Mouse (Mus musculus): ENCODE data around the gene Fgfr2. TPM values are rescaled to one million over a fixed set of nuclear protein-coding genes. Genes with fewer than 3 reads are reported as not detected.

Gene Fgfr2
- polyA plus RNA-seq, 1 experiment from 2014 or later, result 67.0 TPM

DNA sequence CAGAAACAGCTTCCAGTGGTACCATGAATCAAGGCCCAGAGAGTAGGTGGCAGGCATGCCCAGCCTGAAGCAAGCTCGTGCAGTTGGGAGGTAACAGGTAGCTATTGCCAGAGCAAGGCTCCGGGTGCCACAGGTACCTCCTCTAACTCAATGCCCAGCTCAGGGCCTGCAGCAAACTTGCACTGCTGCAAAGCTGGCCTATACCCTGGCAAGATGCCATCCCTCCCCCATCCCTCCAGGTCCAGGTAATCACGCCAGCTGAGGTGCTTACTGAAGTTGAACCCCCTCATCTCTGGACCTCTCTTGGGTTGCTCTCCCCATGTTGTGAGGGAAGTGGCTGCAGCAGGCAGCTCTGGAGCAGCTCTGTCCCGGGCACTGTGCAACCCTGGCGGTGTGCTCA lies 464.5 kb downstream of the Fgfr2 start:
- peaks cover 41% of the 10 kb centered on the region for H3K4me1 ChIP-seq (replicated peaks)
- H3K9ac ChIP-seq, result no peak overlapping the region
- no peak overlapping the region for H3K4me3 ChIP-seq (replicated peaks)
- H3K36me3 ChIP-seq, result no peaks in the 10 kb centered on the region
- no peak for ATAC-seq
- no peaks in the 10 kb centered on the region for H3K9me3 ChIP-seq
- H3K4me2 ChIP-seq (replicated peaks), result no peak overlapping the region
- WGBS, result 71% methylated on average over 5 of the region's 5 CpGs
- H3K27ac ChIP-seq, result peak overlapping the region; percentile 73
- H3K27me3 ChIP-seq (replicated peaks), result no peaks in the 10 kb centered on the region

DNA sequence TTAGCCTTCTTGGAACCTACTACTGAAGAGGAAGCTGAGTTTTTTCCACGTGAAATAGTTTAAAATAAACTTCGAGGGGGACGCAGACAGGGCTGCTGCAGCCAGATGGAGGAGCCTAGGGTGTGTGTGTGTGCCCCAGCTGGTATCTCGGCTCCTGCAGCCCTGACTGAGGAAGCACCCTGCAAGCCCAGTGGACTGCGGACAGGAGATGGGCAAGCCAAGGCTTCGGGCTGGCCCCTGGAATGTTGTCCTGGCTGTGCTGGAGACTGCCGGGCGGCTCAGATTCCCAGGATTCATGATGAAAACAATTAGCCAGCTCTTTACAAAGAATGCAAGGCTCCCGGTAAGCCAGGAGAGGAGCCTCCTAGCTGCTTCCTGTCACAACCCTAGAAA lies 465.1 kb downstream of the Fgfr2 start:
- no peaks in the 10 kb centered on the region for H3K27me3 ChIP-seq (replicated peaks)
- no peaks in the 10 kb centered on the region for H3K36me3 ChIP-seq
- no peaks in the 10 kb centered on the region for H3K9me3 ChIP-seq
- H3K4me3 ChIP-seq (replicated peaks), result no peak overlapping the region
- H3K27ac ChIP-seq, result peak overlapping the region; percentile 73
- H3K9ac ChIP-seq, result no peak overlapping the region
- peak overlapping the region; percentile 33 for H3K4me2 ChIP-seq (replicated peaks)
- no peak for ATAC-seq
- peaks cover 41% of the 10 kb centered on the region for H3K4me1 ChIP-seq (replicated peaks)
- WGBS, result 24% methylated on average over 9 of the region's 9 CpGs

DNA sequence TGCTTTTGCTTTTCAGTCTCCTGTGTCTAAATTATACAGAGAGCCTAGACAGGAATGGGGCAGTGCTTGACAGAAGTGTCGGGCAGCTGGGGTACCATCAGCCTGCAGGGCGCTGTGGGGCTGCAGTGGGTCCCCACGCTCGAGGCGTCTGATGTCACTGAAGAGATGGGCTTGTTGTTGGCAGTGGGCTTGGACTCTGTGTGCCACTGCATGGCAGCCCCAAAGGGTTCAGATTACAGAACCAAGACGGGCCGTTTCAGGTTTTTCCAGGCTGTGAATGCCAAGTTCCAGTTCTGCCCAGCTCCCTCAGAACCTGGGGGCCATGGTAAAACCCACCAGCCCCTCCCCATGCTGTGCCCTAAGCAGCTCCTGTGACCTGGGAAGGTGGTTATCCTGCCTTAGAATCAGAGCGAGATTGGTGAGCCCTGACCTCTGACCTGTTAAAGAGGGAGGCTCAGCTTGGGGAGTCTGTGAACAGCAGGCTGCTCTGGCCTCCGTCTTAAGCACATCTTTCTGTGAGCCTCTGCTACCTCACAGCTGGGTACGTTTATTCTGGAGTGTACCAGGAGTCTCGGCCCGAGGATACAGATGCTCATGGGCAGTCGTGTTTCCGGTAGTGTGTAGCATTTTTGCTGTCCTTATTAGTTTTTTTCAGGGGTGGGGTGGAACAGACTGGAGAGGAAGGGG lies 465.6 kb downstream of the Fgfr2 start:
- Histone ChIP-seq H3K27me3 (replicated peaks) (no peaks in the 10 kb centered on the region), H3K27ac (peak overlapping the region; percentile 73), H3K4me1 (replicated peaks) (peaks cover 41% of the 10 kb centered on the region), H3K9ac (no peak overlapping the region), H3K9me3 (no peaks in the 10 kb centered on the region), H3K4me2 (replicated peaks) (no peak overlapping the region), H3K36me3 (no peaks in the 10 kb centered on the region), H3K4me3 (replicated peaks) (no peak overlapping the region)
- WGBS, result 54% methylated on average over 14 of the region's 14 CpGs
- no peak for ATAC-seq

DNA sequence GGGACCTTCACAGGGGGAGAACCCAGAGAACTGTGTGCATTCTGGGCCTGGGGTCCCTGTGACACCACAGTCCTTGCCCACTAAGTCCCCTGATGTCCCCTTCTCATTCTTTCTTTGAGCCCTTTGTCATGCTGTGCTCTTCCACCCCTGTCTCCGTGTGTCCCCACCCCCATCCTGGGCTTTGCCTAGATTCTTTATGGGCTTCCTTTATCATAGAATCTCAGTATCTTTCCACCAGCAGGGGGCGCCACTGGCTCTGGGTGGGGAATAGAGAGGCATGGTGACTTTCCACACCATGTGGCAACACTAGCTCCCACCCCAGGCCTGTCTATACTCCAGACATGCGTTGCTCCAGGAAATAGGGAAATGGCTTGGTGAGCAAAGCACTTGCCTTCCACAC lies 466.6 kb downstream of the Fgfr2 start:
- ATAC-seq, result peak; percentile 65
- WGBS, result 5% methylated on average over 3 of the region's 3 CpGs
- Histone ChIP-seq H3K36me3 (no peaks in the 10 kb centered on the region), H3K4me3 (replicated peaks) (no peak overlapping the region), H3K4me2 (replicated peaks) (0 out of 2 replicates have a peak overlapping the region, but pooled peaks have one; percentile 22), H3K9ac (peak overlapping the region; percentile 17; the same call in 1 of the 2 replicates), H3K4me1 (replicated peaks) (peaks cover 41% of the 10 kb centered on the region), H3K9me3 (no peaks in the 10 kb centered on the region), H3K27ac (peak overlapping the region; percentile 66), H3K27me3 (replicated peaks) (no peaks in the 10 kb centered on the region)

DNA sequence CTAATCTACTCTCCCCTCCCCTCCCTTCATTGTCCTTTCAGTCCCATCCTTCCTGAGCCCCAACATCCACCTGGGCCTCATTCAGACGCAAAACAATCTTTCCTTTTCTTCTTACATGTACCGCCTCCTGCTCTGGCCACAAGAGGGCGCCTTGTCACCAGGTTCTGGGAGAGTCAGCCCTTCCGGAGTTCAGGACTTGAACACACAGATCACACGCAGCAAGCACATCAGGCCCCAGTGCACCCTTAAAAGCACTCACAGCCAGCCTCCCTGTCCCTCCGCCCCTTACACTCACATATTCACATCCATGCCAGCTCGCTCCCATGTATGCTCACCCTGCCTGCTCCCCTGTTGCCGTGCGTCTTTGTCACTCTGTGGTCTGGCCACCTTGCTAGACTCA lies 467.1 kb downstream of the Fgfr2 start:
- H3K4me3 ChIP-seq (replicated peaks), result no peak overlapping the region
- H3K4me2 ChIP-seq (replicated peaks), result peak overlapping the region; percentile 22; the same call in 1 of the 2 replicates
- H3K36me3 ChIP-seq, result no peaks in the 10 kb centered on the region
- H3K9ac ChIP-seq, result peak overlapping the region; percentile 17; the same call in 1 of the 2 replicates
- H3K27ac ChIP-seq, result peak overlapping the region; percentile 66
- ATAC-seq, result peak; percentile 71
- WGBS, result 25% methylated on average over 9 of the region's 9 CpGs
- H3K9me3 ChIP-seq, result no peaks in the 10 kb centered on the region
- H3K27me3 ChIP-seq (replicated peaks), result no peaks in the 10 kb centered on the region
- peaks cover 38% of the 10 kb centered on the region for H3K4me1 ChIP-seq (replicated peaks)

DNA sequence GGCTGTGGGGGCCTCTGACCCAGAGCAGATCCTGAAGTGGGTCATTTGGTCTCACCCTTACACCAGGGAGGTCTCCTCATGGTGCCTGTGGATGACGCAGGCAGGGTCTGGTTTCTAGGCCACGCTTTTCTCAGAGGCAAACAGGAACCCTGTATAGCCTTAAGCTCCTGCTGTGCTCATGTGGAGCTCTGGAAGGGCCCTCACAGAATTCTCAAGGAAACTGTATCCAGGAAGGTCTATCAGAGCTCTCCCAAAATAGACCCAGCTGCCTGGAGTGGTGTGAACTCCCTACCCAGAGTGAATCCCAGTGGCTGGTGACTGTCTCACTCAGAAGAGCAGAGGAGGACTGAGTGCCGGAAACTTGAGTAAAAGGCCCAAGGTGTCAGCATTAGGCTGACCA lies 468.7 kb downstream of the Fgfr2 start:
- no peak overlapping the region for H3K27ac ChIP-seq
- H3K4me3 ChIP-seq (replicated peaks), result no peak overlapping the region
- WGBS, result 87% methylated on average over 3 of the region's 3 CpGs
- peaks cover 24% of the 10 kb centered on the region for H3K4me1 ChIP-seq (replicated peaks)
- no peaks in the 10 kb centered on the region for H3K27me3 ChIP-seq (replicated peaks)
- H3K4me2 ChIP-seq (replicated peaks), result no peak overlapping the region
- H3K9me3 ChIP-seq, result no peaks in the 10 kb centered on the region
- ATAC-seq, result no peak
- no peaks in the 10 kb centered on the region for H3K36me3 ChIP-seq
- H3K9ac ChIP-seq, result no peak overlapping the region

DNA sequence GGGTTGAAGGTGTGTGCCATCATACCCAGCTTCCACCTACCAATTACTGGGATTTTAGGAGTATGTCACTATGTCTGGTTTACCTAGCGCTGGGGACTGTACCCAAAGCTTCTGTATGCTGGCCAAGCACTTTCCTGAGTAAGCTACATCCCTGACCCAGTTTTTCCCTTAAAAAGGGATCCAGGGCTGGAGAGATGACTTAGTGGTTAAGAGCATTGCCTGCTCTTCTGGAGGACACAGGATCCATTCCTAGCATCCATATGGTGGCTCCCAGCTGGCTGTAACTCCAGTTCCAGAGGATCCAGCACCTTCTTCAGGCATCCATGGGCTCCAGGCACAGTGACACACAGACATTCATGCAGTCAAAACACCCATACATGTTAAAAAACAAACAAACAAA lies 476.6 kb downstream of the Fgfr2 start:
- WGBS, result 97% methylated on average over 1 of the region's 1 CpGs
- Histone ChIP-seq H3K4me3 (replicated peaks) (no peak overlapping the region), H3K9me3 (no peaks in the 10 kb centered on the region), H3K27ac (no peak overlapping the region), H3K4me2 (replicated peaks) (no peak overlapping the region), H3K4me1 (replicated peaks) (0 out of 2 replicates have a peak, but pooled peaks cover 8% of the 10 kb centered on the region), H3K27me3 (replicated peaks) (no peaks in the 10 kb centered on the region), H3K36me3 (no peaks in the 10 kb centered on the region), H3K9ac (no peak overlapping the region)
- ATAC-seq, result no peak

DNA sequence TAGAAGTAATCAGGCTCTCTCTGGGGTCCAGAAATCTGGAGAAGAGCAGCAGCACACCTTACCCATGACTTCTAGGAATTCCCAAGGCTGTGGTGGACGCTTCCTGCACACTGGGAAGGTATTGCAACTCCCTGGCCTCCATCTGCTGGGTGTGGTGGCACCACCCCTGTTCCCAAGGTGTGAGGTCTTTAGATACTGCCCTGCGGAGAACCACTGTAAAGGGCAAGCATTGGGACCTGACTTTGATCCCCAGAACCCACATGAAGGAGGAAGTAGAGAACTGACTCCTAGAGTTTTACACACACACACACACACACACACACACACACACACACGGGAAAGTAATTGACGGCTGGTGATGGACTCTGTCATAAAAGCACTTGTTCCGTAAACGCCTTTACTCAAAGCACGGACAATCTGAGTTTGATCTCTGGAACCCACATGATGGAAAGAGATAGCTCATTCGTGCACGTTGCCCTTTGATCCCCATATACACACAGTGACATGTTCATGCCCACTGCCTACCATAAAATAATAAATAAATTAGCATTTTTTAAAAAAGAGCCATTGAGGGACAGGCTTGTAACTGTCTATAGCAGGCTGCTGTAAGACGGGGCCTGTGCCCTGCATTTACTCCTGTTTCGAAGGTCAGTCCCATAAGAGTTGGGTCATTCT lies 478.4 kb downstream of the Fgfr2 start:
- peak overlapping the region; percentile 24 for H3K4me2 ChIP-seq (replicated peaks)
- peak; percentile 91 for ATAC-seq
- H3K27me3 ChIP-seq (replicated peaks), result no peaks in the 10 kb centered on the region
- WGBS, result 58% methylated on average over 11 of the region's 11 CpGs
- peaks cover 16% of the 10 kb centered on the region; the same call in 1 of the 2 replicates for H3K4me1 ChIP-seq (replicated peaks)
- no peaks in the 10 kb centered on the region for H3K9me3 ChIP-seq
- no peaks in the 10 kb centered on the region for H3K36me3 ChIP-seq
- no peak overlapping the region for H3K9ac ChIP-seq
- H3K27ac ChIP-seq, result peak overlapping the region; percentile 82
- no peak overlapping the region for H3K4me3 ChIP-seq (replicated peaks)

DNA sequence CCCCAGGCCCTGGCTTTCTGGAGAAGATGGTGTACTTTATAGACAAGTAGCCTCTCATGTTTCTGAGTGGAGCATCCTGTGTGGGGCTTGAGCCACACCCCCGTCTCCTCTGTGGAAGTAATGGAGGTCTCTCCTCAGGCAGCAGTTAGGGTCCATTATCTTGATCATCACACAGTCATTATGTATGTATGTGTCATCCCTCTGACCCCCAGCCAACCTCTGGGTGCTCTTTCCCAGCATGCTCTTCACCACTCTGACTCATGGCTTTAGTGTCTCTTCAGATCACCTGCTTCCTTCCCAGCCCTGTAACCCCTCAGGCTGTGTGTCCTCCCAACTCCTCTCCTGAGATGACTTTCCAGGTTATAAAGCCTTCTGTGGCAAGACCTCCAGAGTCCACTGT lies 481.5 kb downstream of the Fgfr2 start:
- H3K9me3 ChIP-seq, result no peaks in the 10 kb centered on the region
- 46% methylated on average over 1 of the region's 1 CpGs for WGBS
- H3K36me3 ChIP-seq, result no peaks in the 10 kb centered on the region
- H3K4me2 ChIP-seq (replicated peaks), result no peak overlapping the region
- H3K4me3 ChIP-seq (replicated peaks), result no peak overlapping the region
- no peak overlapping the region for H3K9ac ChIP-seq
- ATAC-seq, result no peak
- no peak overlapping the region for H3K27ac ChIP-seq
- no peaks in the 10 kb centered on the region for H3K27me3 ChIP-seq (replicated peaks)
- peaks cover 20% of the 10 kb centered on the region for H3K4me1 ChIP-seq (replicated peaks)

DNA sequence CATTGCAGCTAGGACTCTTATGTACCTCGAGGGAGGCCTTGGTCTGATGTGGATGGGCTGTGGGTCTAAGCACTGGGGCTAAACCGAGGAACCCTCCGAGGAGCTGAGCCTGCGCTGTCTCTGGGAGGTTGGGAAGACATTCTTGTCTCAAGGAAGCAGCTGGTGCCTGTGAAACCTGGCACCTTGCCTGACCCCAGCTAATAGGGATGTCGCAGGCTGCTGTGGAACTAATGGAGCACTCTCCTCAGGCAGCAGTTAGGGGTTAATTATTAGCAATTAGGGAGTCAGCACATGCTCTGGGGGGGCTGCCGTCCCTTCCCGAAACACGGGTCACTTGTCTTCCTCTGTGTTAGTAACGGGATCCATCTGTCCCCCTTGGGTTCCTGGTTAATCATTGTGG lies 482.2 kb downstream of the Fgfr2 start:
- 31% methylated on average over 9 of the region's 9 CpGs for WGBS
- H3K9me3 ChIP-seq, result no peaks in the 10 kb centered on the region
- no peaks in the 10 kb centered on the region for H3K27me3 ChIP-seq (replicated peaks)
- H3K9ac ChIP-seq, result no peak overlapping the region
- H3K4me1 ChIP-seq (replicated peaks), result peaks cover 20% of the 10 kb centered on the region
- no peak overlapping the region for H3K4me3 ChIP-seq (replicated peaks)
- H3K4me2 ChIP-seq (replicated peaks), result no peak overlapping the region
- ATAC-seq, result no peak
- no peak overlapping the region for H3K27ac ChIP-seq
- H3K36me3 ChIP-seq, result no peaks in the 10 kb centered on the region

DNA sequence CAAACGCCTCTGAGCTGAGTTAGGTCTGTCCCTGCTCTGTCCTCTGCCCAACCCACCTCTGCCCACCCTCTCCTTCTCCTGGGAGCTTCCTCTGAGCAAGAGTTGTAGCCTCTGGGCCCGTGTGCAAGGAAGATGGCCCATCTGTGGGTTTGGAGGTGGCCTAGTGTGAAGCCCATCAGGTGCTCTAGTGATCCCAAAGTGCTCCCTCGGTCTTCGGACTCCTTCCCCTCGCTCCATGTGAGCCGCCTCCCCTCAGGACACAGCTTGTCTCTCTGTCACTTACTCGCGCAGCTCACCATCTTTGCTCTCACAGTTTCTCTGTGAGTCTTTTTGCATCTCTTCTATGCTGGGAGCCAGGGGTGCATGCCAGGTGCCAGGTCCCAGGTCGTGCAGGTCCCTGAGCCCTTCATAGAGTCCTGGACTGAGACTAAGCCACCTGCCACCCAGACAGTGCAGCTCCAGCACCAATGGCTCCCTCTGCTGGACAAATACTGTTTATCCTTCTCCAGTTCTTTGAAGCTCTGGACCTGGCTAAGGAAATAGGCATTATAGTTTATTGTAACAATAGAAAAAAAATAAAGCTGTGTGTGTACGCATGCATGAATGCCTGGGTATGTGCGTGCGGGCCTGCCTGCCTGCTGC lies 484.6 kb downstream of the Fgfr2 start:
- H3K4me3 ChIP-seq (replicated peaks), result no peak overlapping the region
- H3K27me3 ChIP-seq (replicated peaks), result no peaks in the 10 kb centered on the region
- peak; percentile 80 for ATAC-seq
- H3K9me3 ChIP-seq, result no peaks in the 10 kb centered on the region
- no peak overlapping the region for H3K9ac ChIP-seq
- H3K4me2 ChIP-seq (replicated peaks), result no peak overlapping the region
- no peak overlapping the region for H3K27ac ChIP-seq
- H3K4me1 ChIP-seq (replicated peaks), result peaks cover 11% of the 10 kb centered on the region
- 66% methylated on average over 12 of the region's 12 CpGs for WGBS
- no peaks in the 10 kb centered on the region for H3K36me3 ChIP-seq

DNA sequence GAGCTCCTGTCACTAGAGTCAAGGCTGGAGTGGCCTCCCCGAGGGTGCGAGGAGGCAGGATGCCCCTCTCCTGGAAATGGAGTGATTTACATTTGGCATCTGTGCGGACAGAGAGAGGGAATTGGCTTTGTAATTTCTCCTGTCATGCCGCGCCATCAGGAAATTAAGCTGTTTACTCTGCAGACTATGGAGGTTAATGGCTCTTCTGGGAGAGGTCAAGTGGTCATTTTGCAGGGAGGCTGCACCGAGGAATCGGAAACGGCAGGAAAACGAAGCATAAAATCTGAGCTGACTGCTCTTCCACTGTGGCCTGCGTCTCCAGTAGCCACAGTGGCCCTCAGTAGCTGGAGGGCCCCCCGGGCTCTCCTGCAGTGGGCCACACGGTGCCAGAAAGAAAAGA lies 485.9 kb downstream of the Fgfr2 start:
- H3K9ac ChIP-seq, result no peak overlapping the region
- no peak overlapping the region for H3K4me2 ChIP-seq (replicated peaks)
- H3K36me3 ChIP-seq, result no peaks in the 10 kb centered on the region
- no peaks in the 10 kb centered on the region for H3K27me3 ChIP-seq (replicated peaks)
- no peak overlapping the region for H3K27ac ChIP-seq
- ATAC-seq, result no peak
- H3K9me3 ChIP-seq, result no peaks in the 10 kb centered on the region
- H3K4me1 ChIP-seq (replicated peaks), result peaks cover 11% of the 10 kb centered on the region
- whole genome bisulfite sequencing, result 35% methylated on average over 12 of the region's 12 CpGs
- no peak overlapping the region for H3K4me3 ChIP-seq (replicated peaks)
